Mouse (Mus musculus) E14TG2a.4 (cell line): ENCODE measurements around the gene Sox9.

Experiments used
- H3K27me3 ChIP-seq: 2 replicates; pipeline ENCODE4 v1.6.1; 2014; ENCODE audit warnings: low read length, control low read depth; ENCODE audit not compliant: insufficient read depth
- H3K36me3 ChIP-seq: 2 replicates; pipeline ENCODE4 v1.6.1; 2014; ENCODE audit warnings: low read length, control low read depth; ENCODE audit not compliant: insufficient read depth
- H3K4me1 ChIP-seq: replicated peaks from 2 replicates; pipeline ENCODE4 v1.6.1; 2014; ENCODE audit warnings: low read depth, low read length, control low read depth
- H3K4me3 ChIP-seq: replicated peaks from 2 replicates; pipeline ENCODE4 v1.5.1; 2014; ENCODE audit warnings: mild to moderate bottlenecking, low read length
- H3K9me3 ChIP-seq: 2 replicates; pipeline ENCODE4 v1.6.1; 2014; ENCODE audit warnings: low read length, control low read depth
- CTCF ChIP-seq: conservative IDR thresholded peaks from 2 replicates; pipeline ENCODE4 v1.5.1; 2014; ENCODE audit warnings: low read length
- NANOG ChIP-seq: IDR thresholded peaks from 2 replicates; pipeline ENCODE4 v1.6.1; 2014; ENCODE audit warnings: borderline replicate concordance, low read length, mixed read lengths
- POU5F1 ChIP-seq: IDR thresholded peaks from 2 replicates; pipeline ENCODE4 v1.6.1; 2014; ENCODE audit warnings: low read length, borderline replicate concordance

Gene Sox9

GRCm38 (mm10) chr11:112779762-112780161, 2.3 kb upstream of the Sox9 start:
- Histone ChIP-seq H3K4me1 (peaks cover 39% of the 10 kb centered on the region), H3K27me3 (peaks cover 98% of the 10 kb centered on the region), H3K4me3 (no peak overlapping the region), H3K36me3 (no peaks in the 10 kb centered on the region), H3K9me3 (no peaks in the 10 kb centered on the region)
- TF ChIP-seq POU5F1 (no peak), CTCF (peak; percentile 79)

DNA sequence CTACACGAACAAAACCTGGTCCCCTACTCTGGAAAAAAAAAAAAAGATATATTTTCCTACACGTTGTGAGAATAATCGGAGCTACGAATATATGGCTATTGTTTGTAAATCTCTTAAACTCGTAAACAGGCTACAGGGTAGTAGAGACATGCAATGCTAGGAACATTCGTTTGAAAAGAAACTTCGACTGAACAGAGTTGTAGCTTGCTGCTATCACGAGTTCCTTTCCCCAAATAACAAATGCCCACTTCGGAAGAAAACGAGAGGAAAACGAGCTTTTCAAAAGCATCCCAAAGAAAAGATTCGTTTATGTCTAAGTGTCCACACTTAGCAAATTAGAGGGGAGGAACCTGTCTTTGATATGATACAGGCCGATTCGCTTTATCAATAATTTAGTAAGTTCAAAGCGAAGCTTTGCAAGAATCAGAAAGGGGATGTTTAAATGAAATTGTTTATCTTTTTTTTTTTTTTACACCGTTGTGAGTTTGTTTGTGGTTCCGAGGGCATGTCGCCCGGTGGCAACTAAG, 1.6 kb upstream of the Sox9 start:
- no peak for TF ChIP-seq CTCF
- TF ChIP-seq POU5F1 = no peak
- TF ChIP-seq NANOG = no peak
- no peaks in the 10 kb centered on the region for H3K36me3 ChIP-seq
- H3K4me1 ChIP-seq = peaks cover 45% of the 10 kb centered on the region
- no peaks in the 10 kb centered on the region for H3K9me3 ChIP-seq
- peaks cover 97% of the 10 kb centered on the region for H3K27me3 ChIP-seq
- H3K4me3 ChIP-seq = no peak overlapping the region; the same call in 1 of the 2 replicates

- TF ChIP-seq CTCF = no peak
- TF ChIP-seq POU5F1 = no peak
- TF ChIP-seq NANOG = no peak
- Histone ChIP-seq H3K36me3 (no peaks in the 10 kb centered on the region), H3K4me1 (peaks cover 46% of the 10 kb centered on the region), H3K27me3 (peaks cover 92% of the 10 kb centered on the region), H3K4me3 (peak overlapping the region; percentile 75), H3K9me3 (no peaks in the 10 kb centered on the region)
These were observed 751 bp upstream of the Sox9 start for GRCm38 (mm10) chr11:112781035-112781911.

GRCm38 (mm10) chr11:112782357-112783121, 515 bp downstream of the Sox9 start:
- H3K27me3 ChIP-seq = peaks cover 86% of the 10 kb centered on the region
- H3K4me1 ChIP-seq = peaks cover 46% of the 10 kb centered on the region
- TF ChIP-seq POU5F1 = no peak
- no peak for TF ChIP-seq CTCF
- TF ChIP-seq NANOG = no peak
- peak overlapping the region; percentile 75 for H3K4me3 ChIP-seq
- H3K36me3 ChIP-seq = no peaks in the 10 kb centered on the region
- no peaks in the 10 kb centered on the region for H3K9me3 ChIP-seq

DNA sequence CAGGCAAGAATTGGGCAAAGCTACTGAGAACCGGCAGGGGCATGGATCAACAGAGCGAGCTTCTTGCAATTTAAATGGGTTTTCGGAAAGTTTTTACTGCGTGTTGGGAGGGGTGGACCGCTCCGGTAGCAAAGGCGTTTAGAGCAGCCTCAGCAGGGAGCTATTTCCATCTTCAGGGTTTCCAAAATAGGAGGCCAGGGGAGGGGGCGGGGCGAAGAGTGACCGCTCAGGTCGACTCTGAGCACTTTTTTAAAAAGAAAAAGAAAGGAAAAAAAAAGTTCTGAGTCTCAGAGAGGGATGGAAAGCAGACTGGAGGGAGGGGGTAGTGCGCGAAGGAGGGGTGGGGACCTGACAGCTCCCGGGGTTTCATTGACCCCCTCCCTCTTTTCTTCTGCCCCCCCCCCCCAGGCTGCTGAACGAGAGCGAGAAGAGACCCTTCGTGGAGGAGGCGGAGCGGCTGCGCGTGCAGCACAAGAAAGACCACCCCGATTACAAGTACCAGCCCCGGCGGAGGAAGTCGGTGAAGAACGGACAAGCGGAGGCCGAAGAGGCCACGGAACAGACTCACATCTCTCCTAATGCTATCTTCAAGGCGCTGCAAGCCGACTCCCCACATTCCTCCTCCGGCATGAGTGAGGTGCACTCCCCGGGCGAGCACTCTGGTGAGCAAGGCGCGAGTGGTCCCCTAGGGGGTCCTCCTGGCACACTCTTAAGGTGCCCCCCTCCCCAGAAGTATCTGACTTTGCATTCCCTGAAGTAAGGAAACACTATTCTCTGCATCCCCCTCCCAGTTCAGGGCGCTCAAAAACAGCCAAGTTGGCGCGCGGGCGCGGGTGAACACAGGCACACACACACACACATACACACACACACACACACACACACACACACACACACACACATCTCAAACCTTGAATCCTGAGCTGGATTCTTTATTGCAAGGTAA, 1.6 kb downstream of the Sox9 start:
- peak overlapping the region; percentile 64 for H3K4me3 ChIP-seq
- TF ChIP-seq NANOG = no peak
- TF ChIP-seq CTCF = no peak
- no peak for TF ChIP-seq POU5F1
- H3K9me3 ChIP-seq = no peaks in the 10 kb centered on the region
- peaks cover 44% of the 10 kb centered on the region for H3K4me1 ChIP-seq
- no peaks in the 10 kb centered on the region for H3K36me3 ChIP-seq
- peaks cover 86% of the 10 kb centered on the region for H3K27me3 ChIP-seq

- TF ChIP-seq CTCF (no peak), NANOG (no peak), POU5F1 (no peak)
- H3K36me3 ChIP-seq = no peaks in the 10 kb centered on the region
- no peaks in the 10 kb centered on the region for H3K9me3 ChIP-seq
- H3K4me3 ChIP-seq = peak overlapping the region; percentile 64
- H3K4me1 ChIP-seq = peaks cover 43% of the 10 kb centered on the region
- H3K27me3 ChIP-seq = peaks cover 86% of the 10 kb centered on the region
These were observed 2.4 kb downstream of the Sox9 start for GRCm38 (mm10) chr11:112784347-112784902.

DNA sequence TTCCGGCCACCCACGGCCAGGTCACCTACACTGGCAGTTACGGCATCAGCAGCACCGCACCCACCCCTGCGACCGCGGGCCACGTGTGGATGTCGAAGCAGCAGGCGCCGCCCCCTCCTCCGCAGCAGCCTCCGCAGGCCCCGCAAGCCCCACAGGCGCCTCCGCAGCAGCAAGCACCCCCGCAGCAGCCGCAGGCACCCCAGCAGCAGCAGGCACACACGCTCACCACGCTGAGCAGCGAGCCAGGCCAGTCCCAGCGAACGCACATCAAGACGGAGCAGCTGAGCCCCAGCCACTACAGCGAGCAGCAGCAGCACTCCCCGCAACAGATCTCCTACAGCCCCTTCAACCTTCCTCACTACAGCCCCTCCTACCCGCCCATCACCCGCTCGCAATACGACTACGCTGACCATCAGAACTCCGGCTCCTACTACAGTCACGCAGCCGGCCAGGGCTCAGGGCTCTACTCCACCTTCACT, 2.9 kb downstream of the Sox9 start:
- Histone ChIP-seq H3K4me3 (peak overlapping the region; percentile 64), H3K4me1 (peaks cover 40% of the 10 kb centered on the region), H3K36me3 (no peaks in the 10 kb centered on the region), H3K9me3 (no peaks in the 10 kb centered on the region), H3K27me3 (peaks cover 86% of the 10 kb centered on the region)
- TF ChIP-seq CTCF (no peak), POU5F1 (no peak), NANOG (no peak)
